Mouse (Mus musculus): Measurements from ENCODE around the gene Zfp982. TPM values are rescaled to one million over a fixed set of nuclear protein-coding genes. Genes with fewer than 3 reads are reported as not detected.
"Not testable (repeated sequence)": the region's sequence is repeated elsewhere in the genome, so short reads cannot be mapped to it uniquely, and the experiment has no call there.

Zfp982 gene
- total RNA-seq, 2 experiments from 2014 or later = 3.0 TPM

DNA sequence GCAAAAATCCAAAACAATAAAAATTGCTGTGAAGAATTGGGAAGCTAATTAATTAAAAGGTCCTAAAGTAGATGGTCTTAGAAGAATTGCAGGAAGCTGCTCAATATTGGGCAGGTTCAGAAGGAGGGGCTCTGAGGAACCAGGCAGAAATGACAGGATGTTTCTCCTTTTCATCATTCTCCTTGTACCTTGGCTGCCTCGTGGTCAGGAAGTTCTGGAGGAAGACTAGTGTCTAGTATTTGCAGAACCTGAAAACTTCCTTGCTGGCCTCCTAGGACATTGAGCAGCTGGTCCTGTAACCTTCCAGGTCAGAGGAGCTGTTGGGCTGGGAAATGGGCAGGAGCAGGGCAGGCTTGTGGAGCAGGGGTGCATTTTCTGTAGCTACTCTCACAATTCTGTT lies 64.7 kb downstream of the Zfp982 start:
- DNase-seq (ENCODE audit: low spot score in 2 of 2); intact Hi-C loops (cut with DNase I): not testable (repeated sequence)

DNA sequence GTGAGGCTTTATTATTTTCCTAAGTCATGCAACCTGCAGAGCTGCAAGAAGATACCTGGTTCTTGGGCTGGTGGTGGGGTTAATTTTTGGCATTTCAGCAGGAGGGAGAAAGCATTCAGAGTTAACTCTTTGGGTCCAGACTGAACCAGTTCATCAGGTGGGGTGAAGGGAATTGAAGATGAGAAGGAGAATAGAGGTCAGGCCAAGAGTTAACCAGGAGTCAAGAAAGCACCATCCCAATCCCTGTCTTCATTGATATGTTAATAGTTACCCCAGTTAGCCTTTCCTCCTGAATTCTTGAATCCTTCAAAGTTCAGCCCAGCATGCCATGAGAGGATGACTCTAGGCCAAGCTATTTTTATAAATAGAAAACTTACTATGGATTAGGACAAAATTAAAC lies 65.8 kb downstream of the Zfp982 start:
- DNase-seq (ENCODE audit: low spot score in 2 of 2); intact Hi-C loops (cut with DNase I): not testable (repeated sequence)

DNA sequence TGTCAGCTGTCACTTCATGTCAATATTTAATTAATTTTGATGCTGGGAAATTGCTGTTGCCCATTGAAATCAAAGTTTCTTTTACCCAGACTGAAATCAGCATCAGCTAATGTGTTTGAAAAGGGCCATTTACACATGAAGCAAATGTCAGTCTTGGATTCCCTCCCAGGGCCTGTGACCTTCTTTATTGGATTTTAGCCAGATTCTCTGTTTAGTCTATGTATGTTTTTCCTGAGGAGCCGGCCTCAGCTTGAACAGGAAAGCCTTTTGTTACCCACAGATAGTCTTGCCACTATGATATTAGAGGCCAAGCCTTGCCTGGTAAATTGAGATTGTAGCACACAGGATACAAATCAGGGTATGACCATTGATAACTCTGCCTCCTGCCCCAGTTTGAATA lies 66.9 kb downstream of the Zfp982 start:
- intact Hi-C loops (cut with DNase I); DNase-seq (ENCODE audit: low spot score in 2 of 2): not testable (repeated sequence)

Other genes starting within 250 kb of the Zfp982 start
- gene Zfp988, start 186.7 kb upstream of the Zfp982 start, total RNA-seq (2021) = under 1 TPM; 0.13 to 0.19 TPM
- gene Zfp978, start 131.1 kb upstream of the Zfp982 start, total RNA-seq (2021) = under 1 TPM in 1 of 2 experiments, not detected in 1; 0.37 TPM
- under 1 TPM; 0.42 TPM for gene Gm16503, start 47.8 kb downstream of the Zfp982 start, total RNA-seq (2021)
- under 1 TPM in 1 of 2 experiments, not detected in 1; 0.24 TPM for gene Zfp985, start 60.9 kb downstream of the Zfp982 start, total RNA-seq (2021)
- gene Zfp979, start 150.1 kb downstream of the Zfp982 start, total RNA-seq (2021) = under 1 TPM; 0.31 to 0.78 TPM
- gene Zfp534, start 210.1 kb downstream of the Zfp982 start, total RNA-seq (2021) = not detected